Mouse (Mus musculus): Measurements from ENCODE around the gene Anxa11. TPM values are rescaled to one million over a fixed set of nuclear protein-coding genes. Genes with fewer than 3 reads are reported as not detected.
"Not testable (repeated sequence)": the region's sequence is repeated elsewhere in the genome, so short reads cannot be mapped to it uniquely, and the experiment has no call there.

Anxa11 gene
- polyA plus RNA-seq, 2 experiments, result 20.5 to 22.4 TPM

- peak overlapping the region; percentile 31 for H3K4me2 ChIP-seq (replicated peaks; ENCODE audit: low read depth, low read length, severe bottlenecking)
- no peak overlapping the region for H3K27ac ChIP-seq (replicated peaks; ENCODE audit: low read depth, low read length)
These were observed 41.6 kb upstream of the Anxa11 start for GRCm38 (mm10) chr14:25800166-25800960.

DNA sequence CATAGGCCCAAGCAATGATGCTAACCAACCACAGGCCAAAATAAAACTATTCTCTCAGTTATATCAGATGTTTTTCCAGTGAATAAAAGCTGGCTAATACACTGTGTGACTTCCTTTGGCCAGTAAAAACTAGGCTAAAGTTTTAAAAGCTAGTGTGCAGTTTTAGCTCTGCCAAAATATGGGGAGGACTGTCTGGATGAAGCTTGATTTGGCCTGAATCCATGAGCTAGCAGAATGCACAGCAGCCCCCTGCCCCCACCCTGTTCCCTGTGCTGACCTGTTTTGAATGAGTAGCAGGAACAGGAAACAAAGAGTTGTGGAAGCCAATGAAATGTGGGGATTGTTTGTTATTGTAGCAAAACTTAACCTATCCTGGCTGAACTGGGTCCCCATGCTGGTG lies 39.4 kb upstream of the Anxa11 start:
- H3K27me3 ChIP-seq (ENCODE audit: control insufficient read depth, insufficient read depth, low read length), result no peaks in the 10 kb centered on the region
- no peaks in the 10 kb centered on the region for H3K9me3 ChIP-seq (ENCODE audit: control insufficient read depth, low read length)
- H3K4me1 ChIP-seq (ENCODE audit: control insufficient read depth, insufficient read depth, low read length), result peaks cover 26% of the 10 kb centered on the region
- no peak for ATAC-seq (ENCODE audit: low FRiP score, low read depth)
- no peaks in the 10 kb centered on the region for H3K36me3 ChIP-seq (ENCODE audit: control insufficient read depth, insufficient read depth, low read length)
- no peak overlapping the region for H3K4me3 ChIP-seq (replicated peaks; ENCODE audit: low read length)
- TF ChIP-seq POLR2A (IDR thresholded peaks at IDR 0.05; ENCODE audit: borderline replicate concordance, extremely low read depth, insufficient read depth, insufficient read length), result no peak
- H3K4me2 ChIP-seq (replicated peaks; ENCODE audit: low read depth, low read length, severe bottlenecking), result no peak overlapping the region
- 0 out of 2 replicates have a peak overlapping the region, but pooled peaks have one; percentile 41 for H3K27ac ChIP-seq (replicated peaks; ENCODE audit: low read depth, low read length)
- DNase-seq (ENCODE audit: low spot score), result peak; percentile 64
- no peak overlapping the region for H3K9ac ChIP-seq (ENCODE audit: low read depth, low read length, severe bottlenecking)

More at GRCm38 (mm10) chr14:25800166-25800960, 41.6 kb upstream of the Anxa11 start:
- H3K4me1 ChIP-seq (ENCODE audit: control insufficient read depth, insufficient read depth, low read length), result peaks cover 33% of the 10 kb centered on the region
- ATAC-seq (ENCODE audit: low FRiP score, low read depth) (peak; percentile 69), DNase-seq (ENCODE audit: low spot score) (peak; percentile 76)
- H3K4me3 ChIP-seq (replicated peaks; ENCODE audit: low read length), result no peak overlapping the region
- H3K9me3 ChIP-seq (ENCODE audit: control insufficient read depth, low read length), result no peaks in the 10 kb centered on the region
- 21% methylated on average over 19 of the region's 19 CpGs for WGBS
- TF ChIP-seq POLR2A (IDR thresholded peaks at IDR 0.05; ENCODE audit: borderline replicate concordance, extremely low read depth, insufficient read depth, insufficient read length), result no peak
- H3K27me3 ChIP-seq (ENCODE audit: control insufficient read depth, insufficient read depth, low read length), result no peaks in the 10 kb centered on the region
- no peak overlapping the region for H3K9ac ChIP-seq (ENCODE audit: low read depth, low read length, severe bottlenecking)
- H3K36me3 ChIP-seq (ENCODE audit: control insufficient read depth, insufficient read depth, low read length), result no peaks in the 10 kb centered on the region

DNA sequence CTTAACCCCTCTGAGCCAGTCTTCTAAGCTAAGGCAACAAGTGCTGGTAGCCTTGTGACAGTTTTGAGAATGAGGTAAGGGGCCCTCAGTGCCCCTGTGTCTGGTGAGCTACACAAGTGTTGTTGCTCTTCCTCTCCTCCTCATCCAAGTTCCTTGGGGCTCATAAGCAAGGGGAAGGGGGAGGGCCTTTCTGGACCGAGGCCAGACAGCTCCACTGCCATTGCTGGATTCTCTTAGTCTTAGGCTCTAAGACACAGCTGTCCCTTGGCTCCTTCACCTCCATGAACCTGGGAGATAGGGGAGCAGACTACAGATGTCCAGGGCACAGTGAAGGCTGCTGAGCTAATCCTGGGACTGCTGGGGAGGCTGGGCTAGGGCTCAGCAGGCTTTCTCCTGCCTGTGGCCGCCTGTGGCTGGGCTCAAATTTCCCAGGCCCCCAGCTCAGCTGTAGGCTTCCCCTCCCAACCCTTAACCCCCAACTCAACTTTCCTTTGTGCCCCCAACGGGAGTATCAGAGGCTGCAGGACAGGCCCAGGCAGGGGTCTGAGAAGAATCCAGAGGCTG lies 38.6 kb upstream of the Anxa11 start:
- H3K27ac ChIP-seq (replicated peaks; ENCODE audit: low read depth, low read length), result 0 out of 2 replicates have a peak overlapping the region, but pooled peaks have one; percentile 41
- no peaks in the 10 kb centered on the region for H3K36me3 ChIP-seq (ENCODE audit: control insufficient read depth, insufficient read depth, low read length)
- WGBS, result 31% methylated on average over 3 of the region's 3 CpGs
- no peak overlapping the region for H3K4me3 ChIP-seq (replicated peaks; ENCODE audit: low read length)
- no peak overlapping the region for H3K4me2 ChIP-seq (replicated peaks; ENCODE audit: low read depth, low read length, severe bottlenecking)
- H3K9ac ChIP-seq (ENCODE audit: low read depth, low read length, severe bottlenecking), result no peak overlapping the region
- ATAC-seq (ENCODE audit: low FRiP score, low read depth) (peak; percentile 66), DNase-seq (ENCODE audit: low spot score) (no peak)
- peaks cover 26% of the 10 kb centered on the region for H3K4me1 ChIP-seq (ENCODE audit: control insufficient read depth, insufficient read depth, low read length)
- no peaks in the 10 kb centered on the region for H3K27me3 ChIP-seq (ENCODE audit: control insufficient read depth, insufficient read depth, low read length)
- no peaks in the 10 kb centered on the region for H3K9me3 ChIP-seq (ENCODE audit: control insufficient read depth, low read length)
- no peak for TF ChIP-seq POLR2A (IDR thresholded peaks at IDR 0.05; ENCODE audit: borderline replicate concordance, extremely low read depth, insufficient read depth, insufficient read length)

GRCm38 (mm10) chr14:25805871-25806270 lies 36.1 kb upstream of the Anxa11 start:
- H3K27me3 ChIP-seq (ENCODE audit: control insufficient read depth, insufficient read depth, low read length), result no peaks in the 10 kb centered on the region
- H3K36me3 ChIP-seq (ENCODE audit: control insufficient read depth, insufficient read depth, low read length), result no peaks in the 10 kb centered on the region
- DNase-seq (ENCODE audit: low spot score) (peak; percentile 61), ATAC-seq (ENCODE audit: low FRiP score, low read depth) (peak; percentile 56; the same call in 1 of the 2 replicates)
- no peak overlapping the region for H3K9ac ChIP-seq (ENCODE audit: low read depth, low read length, severe bottlenecking)
- H3K4me3 ChIP-seq (replicated peaks; ENCODE audit: low read length), result no peak overlapping the region
- WGBS, result 34% methylated on average over 7 of the region's 7 CpGs
- peak overlapping the region; percentile 33; the same call in 1 of the 2 replicates for H3K27ac ChIP-seq (replicated peaks; ENCODE audit: low read depth, low read length)
- H3K4me1 ChIP-seq (ENCODE audit: control insufficient read depth, insufficient read depth, low read length), result peaks cover 20% of the 10 kb centered on the region
- no peaks in the 10 kb centered on the region for H3K9me3 ChIP-seq (ENCODE audit: control insufficient read depth, low read length)
- TF ChIP-seq POLR2A (IDR thresholded peaks at IDR 0.05; ENCODE audit: borderline replicate concordance, extremely low read depth, insufficient read depth, insufficient read length), result no peak
- H3K4me2 ChIP-seq (replicated peaks; ENCODE audit: low read depth, low read length, severe bottlenecking), result no peak overlapping the region

GRCm38 (mm10) chr14:25806561-25806960 lies 35.4 kb upstream of the Anxa11 start:
- no peak for ATAC-seq (ENCODE audit: low FRiP score, low read depth)
- H3K4me2 ChIP-seq (replicated peaks; ENCODE audit: low read depth, low read length, severe bottlenecking), result no peak overlapping the region
- no peaks in the 10 kb centered on the region for H3K36me3 ChIP-seq (ENCODE audit: control insufficient read depth, insufficient read depth, low read length)
- 91% methylated on average over 7 of the region's 7 CpGs for WGBS
- no peaks in the 10 kb centered on the region for H3K27me3 ChIP-seq (ENCODE audit: control insufficient read depth, insufficient read depth, low read length)
- H3K27ac ChIP-seq (replicated peaks; ENCODE audit: low read depth, low read length), result no peak overlapping the region
- H3K4me3 ChIP-seq (replicated peaks; ENCODE audit: low read length), result no peak overlapping the region
- H3K4me1 ChIP-seq (ENCODE audit: control insufficient read depth, insufficient read depth, low read length), result peaks cover 20% of the 10 kb centered on the region
- no peak for TF ChIP-seq POLR2A (IDR thresholded peaks at IDR 0.05; ENCODE audit: borderline replicate concordance, extremely low read depth, insufficient read depth, insufficient read length)
- H3K9me3 ChIP-seq (ENCODE audit: control insufficient read depth, low read length), result no peaks in the 10 kb centered on the region
- DNase-seq (ENCODE audit: low spot score), result no peak
- H3K9ac ChIP-seq (ENCODE audit: low read depth, low read length, severe bottlenecking), result no peak overlapping the region

DNA sequence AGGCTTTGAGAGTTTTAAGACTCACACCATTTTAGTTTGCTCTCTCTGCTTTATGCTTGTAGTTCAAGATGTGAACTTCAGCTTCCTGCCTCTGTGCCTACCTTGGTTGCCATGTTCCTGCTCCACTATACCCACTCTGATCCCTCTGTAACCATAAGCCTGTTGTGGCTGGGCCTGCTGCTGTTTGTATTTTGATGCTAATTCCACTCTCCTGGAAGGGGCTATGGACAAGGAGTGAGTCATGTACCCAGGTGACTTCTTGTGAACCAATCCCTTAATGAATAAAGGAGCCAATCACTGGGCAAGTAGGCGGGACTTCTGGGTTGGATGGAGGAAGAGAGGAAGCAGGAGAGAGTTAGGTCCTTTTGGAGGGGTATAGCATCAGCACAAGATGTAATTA lies 30.9 kb upstream of the Anxa11 start:
- H3K27ac ChIP-seq (replicated peaks; ENCODE audit: low read depth, low read length); DNase-seq (ENCODE audit: low spot score); H3K9ac ChIP-seq (ENCODE audit: low read depth, low read length, severe bottlenecking); H3K36me3 ChIP-seq (ENCODE audit: control insufficient read depth, insufficient read depth, low read length); H3K9me3 ChIP-seq (ENCODE audit: control insufficient read depth, low read length); H3K4me3 ChIP-seq (replicated peaks; ENCODE audit: low read length); H3K27me3 ChIP-seq (ENCODE audit: control insufficient read depth, insufficient read depth, low read length); H3K4me2 ChIP-seq (replicated peaks; ENCODE audit: low read depth, low read length, severe bottlenecking); H3K4me1 ChIP-seq (ENCODE audit: control insufficient read depth, insufficient read depth, low read length); ATAC-seq (ENCODE audit: low FRiP score, low read depth): not testable (repeated sequence)
- 76% methylated on average over 1 of the region's 1 CpGs for WGBS
